Mouse (Mus musculus): ENCODE data around the gene Ifi214. TPM values are rescaled to one million over a fixed set of nuclear protein-coding genes. Genes with fewer than 3 reads are reported as not detected.
"Not testable (repeated sequence)": the region's sequence is repeated elsewhere in the genome, so short reads cannot be mapped to it uniquely, and the experiment has no call there.

Ifi214 gene
- not detected in 2 replicates for polyA plus RNA-seq (2015; fragmentation: Nextera tagmentation; extraction: Ambion mirVana)

- H3K9ac ChIP-seq (ENCODE audit: low read length); H3K27me3 ChIP-seq (ENCODE audit: control insufficient read depth, insufficient read depth, low read length); H3K4me3 ChIP-seq (ENCODE audit: low read length); H3K4me1 ChIP-seq (ENCODE audit: control insufficient read depth, insufficient read depth, low read length); H3K27ac ChIP-seq (ENCODE audit: low read length); ATAC-seq (replicated peaks; ENCODE audit: extremely low read depth, insufficient read depth, low FRiP score); H3K4me2 ChIP-seq (ENCODE audit: low read depth, low read length); H3K36me3 ChIP-seq (ENCODE audit: control insufficient read depth, insufficient read depth); H3K9me3 ChIP-seq (replicated peaks; ENCODE audit: control insufficient read depth, low read length): not testable (repeated sequence)
- WGBS = 91% methylated on average over 3 of the region's 3 CpGs
Observed at GRCm38 (mm10) chr1:173535791-173536190, at the start of gene Ifi214. Gene Ifi214 (minus strand): TSS chr1:173535957.

GRCm38 (mm10) chr1:173579921-173580585 is 44.3 kb upstream of the Ifi214 start:
- 89% methylated on average over 26 of the region's 26 CpGs for WGBS
- no peak overlapping the region for H3K4me3 ChIP-seq (ENCODE audit: low read length)

GRCm38 (mm10) chr1:173579079-173579478 is 43.3 kb upstream of the Ifi214 start:
- no peak for ATAC-seq (replicated peaks; ENCODE audit: extremely low read depth, insufficient read depth, low FRiP score)
- Histone ChIP-seq H3K9me3 (replicated peaks; ENCODE audit: control insufficient read depth, low read length) (peaks cover 27% of the 10 kb centered on the region), H3K4me3 (ENCODE audit: low read length) (no peak overlapping the region), H3K27ac (ENCODE audit: low read length) (no peak overlapping the region), H3K36me3 (ENCODE audit: control insufficient read depth, insufficient read depth) (no peaks in the 10 kb centered on the region), H3K9ac (ENCODE audit: low read length) (no peak overlapping the region), H3K27me3 (ENCODE audit: control insufficient read depth, insufficient read depth, low read length) (no peaks in the 10 kb centered on the region), H3K4me1 (ENCODE audit: control insufficient read depth, insufficient read depth, low read length) (no peaks in the 10 kb centered on the region), H3K4me2 (ENCODE audit: low read depth, low read length) (no peak overlapping the region)
- 85% methylated on average over 9 of the region's 9 CpGs for WGBS

More at GRCm38 (mm10) chr1:173579921-173580585, 44.3 kb upstream of the Ifi214 start:
- Histone ChIP-seq H3K4me1 (ENCODE audit: control insufficient read depth, insufficient read depth, low read length) (no peaks in the 10 kb centered on the region), H3K36me3 (ENCODE audit: control insufficient read depth, insufficient read depth) (no peaks in the 10 kb centered on the region), H3K9ac (ENCODE audit: low read length) (no peak overlapping the region), H3K4me2 (ENCODE audit: low read depth, low read length) (no peak overlapping the region), H3K27ac (ENCODE audit: low read length) (no peak overlapping the region), H3K27me3 (ENCODE audit: control insufficient read depth, insufficient read depth, low read length) (no peaks in the 10 kb centered on the region), H3K9me3 (replicated peaks; ENCODE audit: control insufficient read depth, low read length) (peaks cover 27% of the 10 kb centered on the region)
- no peak for ATAC-seq (replicated peaks; ENCODE audit: extremely low read depth, insufficient read depth, low FRiP score)

- H3K4me2 ChIP-seq (ENCODE audit: low read depth, low read length); H3K4me3 ChIP-seq (ENCODE audit: low read length); H3K4me1 ChIP-seq (ENCODE audit: control insufficient read depth, insufficient read depth, low read length); H3K36me3 ChIP-seq (ENCODE audit: control insufficient read depth, insufficient read depth); H3K27me3 ChIP-seq (ENCODE audit: control insufficient read depth, insufficient read depth, low read length); H3K9ac ChIP-seq (ENCODE audit: low read length); ATAC-seq (replicated peaks; ENCODE audit: extremely low read depth, insufficient read depth, low FRiP score); H3K27ac ChIP-seq (ENCODE audit: low read length); H3K9me3 ChIP-seq (replicated peaks; ENCODE audit: control insufficient read depth, low read length): not testable (repeated sequence)
- whole genome bisulfite sequencing = 68% methylated on average over 5 of the region's 5 CpGs
Observed at GRCm38 (mm10) chr1:173550491-173551050, 14.8 kb upstream of the Ifi214 start.

GRCm38 (mm10) chr1:173548798-173549197 is 13.0 kb upstream of the Ifi214 start:
- H3K4me1 ChIP-seq (ENCODE audit: control insufficient read depth, insufficient read depth, low read length); H3K9ac ChIP-seq (ENCODE audit: low read length); H3K27ac ChIP-seq (ENCODE audit: low read length); H3K4me3 ChIP-seq (ENCODE audit: low read length); H3K27me3 ChIP-seq (ENCODE audit: control insufficient read depth, insufficient read depth, low read length); ATAC-seq (replicated peaks; ENCODE audit: extremely low read depth, insufficient read depth, low FRiP score); H3K36me3 ChIP-seq (ENCODE audit: control insufficient read depth, insufficient read depth); H3K4me2 ChIP-seq (ENCODE audit: low read depth, low read length); H3K9me3 ChIP-seq (replicated peaks; ENCODE audit: control insufficient read depth, low read length): not testable (repeated sequence)
- WGBS = 76% methylated on average over 3 of the region's 3 CpGs

GRCm38 (mm10) chr1:173521452-173521851 is 14.3 kb downstream of the Ifi214 start:
- Histone ChIP-seq H3K27me3 (ENCODE audit: control insufficient read depth, insufficient read depth, low read length) (no peaks in the 10 kb centered on the region), H3K27ac (ENCODE audit: low read length) (no peak overlapping the region), H3K4me2 (ENCODE audit: low read depth, low read length) (no peak overlapping the region), H3K4me1 (ENCODE audit: control insufficient read depth, insufficient read depth, low read length) (no peaks in the 10 kb centered on the region), H3K9me3 (replicated peaks; ENCODE audit: control insufficient read depth, low read length) (no peaks in the 10 kb centered on the region), H3K9ac (ENCODE audit: low read length) (no peak overlapping the region), H3K4me3 (ENCODE audit: low read length) (no peak overlapping the region), H3K36me3 (ENCODE audit: control insufficient read depth, insufficient read depth) (no peaks in the 10 kb centered on the region)
- ATAC-seq (replicated peaks; ENCODE audit: extremely low read depth, insufficient read depth, low FRiP score) = no peak

GRCm38 (mm10) chr1:173510595-173510994 is 25.2 kb downstream of the Ifi214 start:
- H3K4me2 ChIP-seq (ENCODE audit: low read depth, low read length); H3K27ac ChIP-seq (ENCODE audit: low read length); H3K9me3 ChIP-seq (replicated peaks; ENCODE audit: control insufficient read depth, low read length); H3K36me3 ChIP-seq (ENCODE audit: control insufficient read depth, insufficient read depth); H3K27me3 ChIP-seq (ENCODE audit: control insufficient read depth, insufficient read depth, low read length); H3K9ac ChIP-seq (ENCODE audit: low read length); H3K4me3 ChIP-seq (ENCODE audit: low read length); H3K4me1 ChIP-seq (ENCODE audit: control insufficient read depth, insufficient read depth, low read length); ATAC-seq (replicated peaks; ENCODE audit: extremely low read depth, insufficient read depth, low FRiP score): not testable (repeated sequence)
- 84% methylated on average over 2 of the region's 2 CpGs for WGBS

GRCm38 (mm10) chr1:173491483-173491882 is 44.3 kb downstream of the Ifi214 start:
- not testable (repeated sequence) for H3K9ac ChIP-seq (ENCODE audit: low read length); H3K27ac ChIP-seq (ENCODE audit: low read length); H3K4me1 ChIP-seq (ENCODE audit: control insufficient read depth, insufficient read depth, low read length); H3K9me3 ChIP-seq (replicated peaks; ENCODE audit: control insufficient read depth, low read length); H3K36me3 ChIP-seq (ENCODE audit: control insufficient read depth, insufficient read depth); ATAC-seq (replicated peaks; ENCODE audit: extremely low read depth, insufficient read depth, low FRiP score); H3K4me2 ChIP-seq (ENCODE audit: low read depth, low read length); H3K4me3 ChIP-seq (ENCODE audit: low read length); H3K27me3 ChIP-seq (ENCODE audit: control insufficient read depth, insufficient read depth, low read length)

- WGBS = 55% methylated on average over 3 of the region's 3 CpGs
- ATAC-seq (replicated peaks; ENCODE audit: extremely low read depth, insufficient read depth, low FRiP score) = not testable (repeated sequence)
Observed at GRCm38 (mm10) chr1:173490812-173491480, 44.8 kb downstream of the Ifi214 start, which contains the start of gene Ifi206. Gene Ifi206 (minus strand): TSS chr1:173491041.

More at GRCm38 (mm10) chr1:173490812-173491480, 44.8 kb downstream of the Ifi214 start, which contains the start of gene Ifi206:
- H3K9ac ChIP-seq (ENCODE audit: low read length); H3K4me2 ChIP-seq (ENCODE audit: low read depth, low read length); H3K36me3 ChIP-seq (ENCODE audit: control insufficient read depth, insufficient read depth); H3K27me3 ChIP-seq (ENCODE audit: control insufficient read depth, insufficient read depth, low read length); H3K4me1 ChIP-seq (ENCODE audit: control insufficient read depth, insufficient read depth, low read length); H3K9me3 ChIP-seq (replicated peaks; ENCODE audit: control insufficient read depth, low read length); H3K4me3 ChIP-seq (ENCODE audit: low read length); H3K27ac ChIP-seq (ENCODE audit: low read length): not testable (repeated sequence)
